Mouse (Mus musculus): ENCODE results near the gene Lnx1. TPM values are rescaled to one million over a fixed set of nuclear protein-coding genes. Genes with fewer than 3 reads are reported as not detected.

Gene Lnx1
- total RNA-seq, 4 experiments from 2014 or later: 5.4 to 7.5 (median 6.1) TPM

- DNase-seq: no peak
Observed at GRCm38 (mm10) chr5:74694390-74694801, 8.3 kb downstream of the Lnx1 start.

- no peak for DNase-seq
Observed at GRCm38 (mm10) chr5:74693836-74694235, 8.9 kb downstream of the Lnx1 start.

- no peak for DNase-seq
Observed at GRCm38 (mm10) chr5:74692411-74693090, 10.2 kb downstream of the Lnx1 start.

- DNase-seq: no peak
Observed at GRCm38 (mm10) chr5:74688822-74689221, 13.9 kb downstream of the Lnx1 start.

- no peak for DNase-seq
Observed at GRCm38 (mm10) chr5:74684944-74685343, 17.8 kb downstream of the Lnx1 start.

GRCm38 (mm10) chr5:74683832-74684231, 18.9 kb downstream of the Lnx1 start:
- no peak for DNase-seq

- no peak for DNase-seq
Observed at GRCm38 (mm10) chr5:74682735-74683134, 20.0 kb downstream of the Lnx1 start.

GRCm38 (mm10) chr5:74679631-74680030, 23.1 kb downstream of the Lnx1 start:
- no peak for DNase-seq

GRCm38 (mm10) chr5:74678693-74679092, 24.0 kb downstream of the Lnx1 start:
- no peak for DNase-seq

- DNase-seq: no peak
Observed at GRCm38 (mm10) chr5:74677399-74678338, 25.0 kb downstream of the Lnx1 start.

GRCm38 (mm10) chr5:74672556-74672955, 30.2 kb downstream of the Lnx1 start:
- no peak for DNase-seq

- no peak for DNase-seq
Observed at GRCm38 (mm10) chr5:74670877-74671276, 31.8 kb downstream of the Lnx1 start.

GRCm38 (mm10) chr5:74669925-74670324, 32.8 kb downstream of the Lnx1 start:
- no peak for DNase-seq

GRCm38 (mm10) chr5:74668956-74669355, 33.8 kb downstream of the Lnx1 start:
- no peak for DNase-seq

- DNase-seq: no peak
Observed at GRCm38 (mm10) chr5:74662618-74663017, 40.1 kb downstream of the Lnx1 start.

- no peak for DNase-seq
Observed at GRCm38 (mm10) chr5:74661734-74662560, 40.8 kb downstream of the Lnx1 start.

- no peak for DNase-seq
Observed at GRCm38 (mm10) chr5:74659856-74660255, 42.9 kb downstream of the Lnx1 start.

GRCm38 (mm10) chr5:74659281-74659680, 43.4 kb downstream of the Lnx1 start:
- no peak for DNase-seq

- no peak for DNase-seq
Observed at GRCm38 (mm10) chr5:74657930-74658329, 44.8 kb downstream of the Lnx1 start.

- no peak for DNase-seq
Observed at GRCm38 (mm10) chr5:74656410-74656809, 46.3 kb downstream of the Lnx1 start.

- DNase-seq: no peak
Observed at GRCm38 (mm10) chr5:74654527-74654926, 48.2 kb downstream of the Lnx1 start.

GRCm38 (mm10) chr5:74653766-74654165, 48.9 kb downstream of the Lnx1 start:
- DNase-seq: no peak

- DNase-seq: no peak
Observed at GRCm38 (mm10) chr5:74649122-74649521, 53.6 kb downstream of the Lnx1 start.
